Mouse (Mus musculus) right cerebral cortex, postnatal 14 days (tissue): ENCODE data around the gene Smn1.
"Not testable (repeated sequence)": the region's sequence is repeated elsewhere in the genome, so short reads cannot be mapped to it uniquely, and the experiment has no call there.

ENCODE experiments used
- DNase-seq: peaks from one replicate; pipeline ENCODE4 v3.0.0; 2022

The Smn1 gene

DNA sequence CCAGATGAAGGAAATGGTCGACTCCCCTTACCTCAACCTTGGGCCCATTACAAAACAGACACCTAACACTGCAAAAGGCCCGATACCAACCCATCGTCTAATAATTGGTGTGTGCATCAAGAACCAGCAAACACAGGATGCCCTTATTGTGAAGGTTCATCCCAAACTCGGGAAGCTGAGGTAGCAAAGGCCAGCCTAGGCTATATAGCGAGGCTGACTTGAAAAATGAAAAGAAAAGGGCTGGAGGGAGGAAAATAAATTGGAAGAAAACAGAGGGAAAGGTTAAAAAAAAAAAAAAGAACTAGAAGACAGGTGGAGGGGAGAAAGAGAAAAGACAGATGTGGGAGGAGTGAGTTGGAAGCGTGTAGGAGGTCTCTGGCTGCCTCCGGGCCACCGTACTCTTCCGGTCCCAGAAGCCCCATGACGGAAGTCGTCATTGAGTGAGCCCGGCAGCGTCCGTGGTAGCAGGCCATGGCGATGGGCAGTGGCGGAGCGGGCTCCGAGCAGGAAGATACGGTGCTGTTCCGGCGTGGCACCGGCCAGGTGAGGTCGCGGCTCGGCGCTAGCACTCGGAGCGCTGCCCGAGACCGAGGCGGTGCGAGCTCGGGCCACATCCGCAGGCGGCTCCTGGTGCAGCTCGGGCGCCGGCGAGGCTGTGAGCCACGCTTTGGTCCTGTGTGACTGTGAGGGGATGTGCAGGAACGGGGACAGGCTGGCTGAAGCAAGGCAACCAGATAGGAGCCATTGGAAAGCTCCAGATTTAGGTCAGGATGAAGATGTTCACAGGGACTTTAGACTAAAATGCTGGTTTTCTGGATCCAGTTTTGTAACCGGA, at the start of gene Smn1:
TSS of gene Smn1 (plus strand) at position 430 of the 835 bp plus-strand sequence.
- peak; percentile 92 for DNase-seq

DNA sequence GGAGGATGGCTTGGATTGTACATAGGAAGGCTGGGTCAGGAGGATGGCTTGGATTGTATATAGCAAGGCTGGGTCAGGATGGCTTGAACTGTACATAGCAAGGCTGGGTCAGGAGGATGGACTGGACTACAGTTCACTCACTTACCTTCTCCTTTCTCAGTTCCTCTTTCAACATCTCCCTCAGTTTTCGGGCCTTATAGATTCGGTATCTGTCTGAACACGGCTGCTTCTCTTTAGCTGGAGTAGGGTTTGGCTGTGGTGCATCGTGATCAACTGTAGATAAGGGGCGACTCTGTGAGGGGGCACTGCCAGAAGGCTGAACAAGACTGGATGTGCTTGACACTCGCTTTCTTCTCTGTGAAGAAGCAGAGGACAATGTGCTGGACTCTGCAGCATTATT, 25.8 kb upstream of the Smn1 start:
- DNase-seq = no peak

DNA sequence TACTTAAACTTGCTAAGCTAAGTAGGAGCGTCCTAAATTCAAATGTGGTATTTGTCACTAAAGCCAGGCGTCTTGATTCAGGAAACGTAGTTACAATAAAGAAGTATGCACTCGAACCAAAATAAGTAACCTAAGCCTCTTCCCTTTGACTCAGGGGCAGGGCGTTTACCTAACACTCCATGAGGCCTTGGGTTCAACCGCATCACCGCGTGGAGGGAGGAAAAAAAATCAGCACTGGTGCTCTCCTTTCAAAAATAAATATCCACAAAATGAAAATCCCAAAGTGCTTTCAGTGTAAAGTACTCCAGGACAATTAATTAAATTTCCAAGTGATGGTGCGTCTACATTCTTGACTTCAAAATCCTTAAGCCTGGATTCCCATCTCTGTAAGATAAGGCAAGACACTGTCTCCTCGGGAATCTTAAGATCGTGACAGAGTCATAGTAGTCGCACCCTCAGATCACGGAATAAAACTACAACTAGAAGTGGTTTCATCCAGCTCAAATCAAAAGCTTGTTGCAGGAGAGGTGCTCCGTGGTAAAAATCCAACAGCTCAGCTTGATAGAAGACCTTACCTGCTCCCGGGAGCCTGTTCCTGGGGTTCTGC, 21.5 kb upstream of the Smn1 start:
- DNase-seq = no peak

DNA sequence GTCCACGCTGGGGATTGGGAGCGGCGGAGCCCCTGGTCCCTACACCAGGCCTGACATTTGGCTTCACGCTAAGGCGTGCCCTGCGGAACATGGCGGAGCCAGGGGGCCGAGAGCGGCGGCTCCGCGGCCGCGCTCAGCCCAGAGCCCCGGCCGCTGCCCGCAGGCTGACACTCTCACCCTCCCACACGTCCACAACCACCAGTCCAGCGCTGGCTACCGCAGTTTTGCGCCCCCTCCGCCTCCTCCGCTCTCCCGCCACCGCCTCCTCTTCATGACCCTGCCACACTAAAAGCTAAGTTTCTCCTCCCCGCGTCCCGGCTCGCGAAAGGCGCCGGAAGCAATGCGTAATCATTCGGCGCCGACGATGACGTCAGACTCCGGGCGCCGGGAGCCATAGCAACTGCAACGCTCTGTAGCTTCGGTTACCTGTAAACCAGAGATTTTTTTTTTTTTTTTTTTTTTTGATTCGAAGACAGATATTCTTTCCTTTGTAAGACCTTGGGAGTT, 20.9 kb upstream of the Smn1 start, which contains the start of gene Bdp1:
TSS of gene Bdp1 (minus strand) at position 323 of the 507 bp plus-strand sequence.
- DNase-seq = peak; percentile 96

- peak; percentile 78 for DNase-seq
Observed at GRCm38 (mm10) chr13:100107652-100108472, 16.8 kb upstream of the Smn1 start, which contains the start of gene Serf1. Gene Serf1, plus strand, starts transcription at chr13:100108012.

- DNase-seq = no peak
Observed at GRCm38 (mm10) chr13:100112218-100112972, 12.3 kb upstream of the Smn1 start.

DNA sequence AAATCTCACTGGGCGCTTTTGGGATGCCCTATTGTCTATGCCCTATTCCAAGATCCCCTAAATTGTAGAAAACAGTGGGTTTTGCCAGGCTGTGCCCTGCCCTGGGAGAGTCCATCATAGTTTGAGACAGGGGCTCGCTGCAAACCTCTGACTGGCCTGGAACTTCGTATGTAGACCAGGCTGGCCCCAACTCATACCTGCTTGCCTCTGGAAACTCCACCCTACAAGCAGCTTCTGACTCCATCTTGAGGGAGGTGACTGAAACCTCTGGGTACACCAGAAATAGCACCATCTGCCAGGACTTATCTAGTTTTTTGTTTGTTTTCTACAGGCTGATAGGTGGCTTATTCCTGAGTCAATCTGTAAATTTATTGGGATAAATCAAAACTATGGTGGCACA, 682 bp upstream of the Smn1 start:
- no peak for DNase-seq

GRCm38 (mm10) chr13:100125258-100125643, 599 bp downstream of the Smn1 start:
- DNase-seq = no peak

- no peak for DNase-seq
Observed at GRCm38 (mm10) chr13:100141646-100142314, 17.1 kb downstream of the Smn1 start.

GRCm38 (mm10) chr13:100152659-100153058, 28.0 kb downstream of the Smn1 start:
- DNase-seq = no peak

- DNase-seq = no peak
Observed at GRCm38 (mm10) chr13:100156624-100157023, 32.0 kb downstream of the Smn1 start.

DNA sequence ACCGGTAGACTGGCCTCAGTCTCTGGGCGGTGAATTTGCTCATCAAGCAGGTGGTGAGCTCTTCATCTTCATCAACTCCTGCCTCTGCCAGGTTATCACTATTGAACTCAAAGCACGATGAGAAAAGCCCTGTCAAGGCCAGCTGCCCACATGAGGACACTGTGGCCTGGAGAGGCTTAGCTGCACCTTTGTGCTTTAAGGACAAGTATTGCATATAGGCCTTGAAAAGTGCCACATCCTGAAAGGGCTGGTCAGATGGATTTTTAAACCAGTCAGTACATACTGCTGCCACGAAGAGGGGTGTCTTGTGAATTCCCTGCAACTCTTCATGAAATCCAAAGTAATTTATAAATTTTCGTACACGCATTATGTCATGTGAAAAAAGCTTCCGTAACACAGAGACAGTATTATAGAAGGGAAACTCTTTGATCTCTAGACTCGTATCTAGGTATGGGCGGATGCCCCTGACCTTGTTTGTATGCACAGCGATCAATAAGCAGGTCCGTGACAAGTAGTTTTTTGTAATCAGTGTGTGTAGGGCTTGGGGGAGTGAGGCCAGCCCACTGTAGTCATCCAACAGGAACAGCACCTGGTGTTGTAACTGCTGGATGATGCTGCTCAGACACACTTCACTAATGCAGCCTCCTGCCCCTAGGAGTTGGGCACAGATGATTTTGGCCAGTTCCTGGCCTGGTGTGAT, 36.7 kb downstream of the Smn1 start:
- DNase-seq = not testable (repeated sequence)

GRCm38 (mm10) chr13:100162467-100162866, 37.8 kb downstream of the Smn1 start:
- not testable (repeated sequence) for DNase-seq

DNA sequence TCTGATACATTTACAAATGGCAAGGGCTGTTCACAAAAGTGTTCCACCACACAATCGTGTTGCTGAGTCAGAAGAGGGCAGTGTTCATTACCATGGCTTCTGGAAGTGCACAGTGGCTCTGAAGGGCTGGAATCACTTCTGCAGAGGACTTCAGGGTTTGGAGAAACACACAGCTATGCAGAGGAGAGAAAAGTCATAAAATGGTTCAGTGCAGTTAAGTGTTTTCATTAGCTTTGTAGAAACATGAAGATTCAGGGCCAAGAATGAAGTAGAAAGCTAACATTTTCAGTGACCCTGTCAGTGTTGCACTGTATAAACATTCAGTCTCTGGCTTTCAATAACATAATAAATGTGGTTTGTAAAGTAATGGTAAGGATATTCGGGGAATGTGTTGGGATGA, 41.7 kb downstream of the Smn1 start:
- DNase-seq = not testable (repeated sequence)

DNA sequence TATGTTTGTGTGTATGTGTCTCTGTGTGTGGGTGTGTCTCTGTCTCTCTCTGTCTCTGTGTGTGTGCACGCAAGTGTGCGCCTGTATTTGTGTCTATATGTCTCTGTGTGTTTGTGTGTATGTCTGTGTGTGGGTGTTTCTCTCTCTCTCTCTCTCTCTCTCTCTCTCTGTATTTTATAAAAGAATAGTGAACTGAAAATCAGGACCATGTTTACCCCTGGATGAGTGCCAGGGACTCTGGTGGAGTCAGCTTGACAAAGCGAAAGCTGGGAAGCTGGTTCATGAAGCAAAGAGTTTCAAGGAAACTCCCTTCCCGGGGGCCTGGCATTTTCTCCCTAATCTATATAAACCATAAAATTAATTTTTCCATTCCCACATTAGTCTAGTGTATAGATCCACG, 49.7 kb downstream of the Smn1 start:
- DNase-seq = not testable (repeated sequence)

- DNase-seq = not testable (repeated sequence)
Observed at GRCm38 (mm10) chr13:100183111-100183510, 58.5 kb downstream of the Smn1 start.
